Mouse (Mus musculus) testis, postnatal 10 days (tissue): Measurements from ENCODE around the gene Gngt2.

Experiments used
- DNase-seq: peaks from one replicate; pipeline ENCODE4 v3.0.0; 2021; ENCODE audit warnings: low spot score

Gene Gngt2

DNA sequence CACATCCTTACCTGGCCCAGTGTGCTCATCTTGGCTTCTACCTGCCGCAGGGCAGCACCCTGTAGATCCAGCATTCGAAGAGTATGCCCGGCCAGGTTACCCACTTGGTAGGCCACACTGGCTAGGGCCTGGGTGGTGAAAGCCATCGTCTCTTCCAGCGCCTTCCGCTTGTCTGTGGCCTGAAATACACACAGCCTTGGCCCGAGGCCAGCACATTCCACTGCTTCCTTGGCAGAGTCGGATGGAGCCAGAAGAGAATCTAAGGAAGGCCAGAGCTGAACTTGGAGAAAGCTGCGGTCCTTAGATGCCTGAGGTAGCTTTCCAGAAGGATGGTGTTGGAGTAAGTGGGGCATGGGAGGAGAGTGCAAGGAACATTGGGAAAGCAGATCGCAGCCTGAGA is at the start of gene Gngt2:
Gngt2 (plus strand) TSS at position 158 of the 400 bp plus-strand sequence.
- DNase-seq = peak; percentile 92

DNA sequence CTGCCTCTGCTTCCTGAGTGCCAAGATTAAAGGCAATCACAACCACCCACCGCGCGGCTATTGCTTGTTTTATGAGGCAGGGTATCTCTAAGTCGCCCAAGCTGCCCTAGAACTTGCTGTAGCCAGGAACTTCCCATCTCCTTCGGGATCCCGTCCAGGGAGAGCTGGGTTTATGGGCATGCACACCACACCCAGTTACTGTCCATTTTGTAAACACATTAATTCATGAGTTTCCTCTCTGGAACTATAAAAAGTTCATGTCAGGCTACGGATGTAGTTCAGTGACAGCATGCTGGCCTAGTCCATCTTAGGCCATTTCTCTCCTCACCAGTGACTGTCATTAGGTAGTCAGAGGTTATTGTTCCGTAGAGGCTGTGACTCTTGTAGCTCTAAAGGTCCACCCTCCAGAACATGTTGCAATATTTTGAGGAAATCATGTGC is 47.5 kb upstream of the Gngt2 start:
- DNase-seq = no peak

DNA sequence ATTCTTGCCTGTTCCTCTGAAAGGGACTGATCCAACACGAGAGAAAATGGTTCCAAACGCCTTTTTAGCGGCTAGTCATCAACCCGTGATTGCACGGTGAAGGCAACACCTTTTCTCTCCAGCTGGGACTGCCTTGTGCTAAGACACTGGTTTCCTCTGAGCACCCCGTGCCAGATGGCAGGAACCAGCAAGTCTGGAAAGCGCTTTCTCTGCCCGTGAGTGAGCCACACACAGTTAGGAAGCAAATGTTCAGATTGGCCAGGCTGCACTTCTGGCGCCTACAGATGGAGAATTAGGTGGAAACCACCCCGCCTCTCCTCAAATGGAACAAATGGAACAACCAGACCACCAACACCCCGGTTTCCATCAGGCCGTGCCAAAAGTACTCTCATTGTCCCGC is 45.2 kb upstream of the Gngt2 start:
- DNase-seq = no peak

- no peak for DNase-seq
Measured at GRCm38 (mm10) chr11:95792950-95793509, 44.0 kb upstream of the Gngt2 start.

DNA sequence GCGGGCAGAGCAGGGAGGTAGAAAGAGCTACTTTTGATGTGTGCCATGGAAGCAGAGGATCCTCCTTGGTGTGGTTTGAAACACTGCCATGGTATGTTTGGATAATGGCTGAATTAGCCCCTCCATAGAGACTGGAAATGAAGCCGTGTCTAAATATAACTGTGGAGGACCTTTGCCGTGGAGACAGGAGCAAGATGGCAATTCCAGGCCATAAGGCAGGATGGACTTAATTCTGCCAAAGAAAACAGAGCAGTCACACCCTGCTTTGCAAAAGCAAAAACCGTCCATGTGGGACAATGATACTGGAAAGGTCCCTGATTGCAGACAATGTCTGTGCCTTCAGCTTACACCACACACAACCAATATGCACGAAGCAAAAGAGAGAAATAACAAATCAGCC is 42.8 kb upstream of the Gngt2 start:
- no peak for DNase-seq

GRCm38 (mm10) chr11:95795582-95795981 is 41.4 kb upstream of the Gngt2 start:
- no peak for DNase-seq

GRCm38 (mm10) chr11:95805010-95805409 is 32.0 kb upstream of the Gngt2 start:
- DNase-seq = no peak

DNA sequence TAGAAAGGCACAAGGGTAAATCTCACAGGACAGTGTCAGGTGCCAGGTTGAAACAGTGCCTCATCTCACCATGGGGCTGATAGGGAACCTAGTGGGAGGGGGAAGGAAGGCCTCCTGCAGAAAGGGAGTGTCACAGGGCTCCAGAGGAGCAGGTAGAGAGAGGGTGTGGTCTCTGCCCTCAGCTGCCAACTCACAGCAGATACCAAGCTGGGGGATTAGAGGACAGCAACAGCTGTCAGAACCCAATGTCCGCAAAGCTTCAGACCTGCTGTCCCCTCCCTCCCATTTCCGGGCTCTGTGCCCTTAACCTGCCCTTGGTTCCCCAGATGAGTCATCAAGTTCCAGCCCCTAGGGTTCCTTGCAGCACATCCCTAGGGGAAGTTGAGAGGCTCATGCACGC is 31.5 kb upstream of the Gngt2 start:
- no peak for DNase-seq

DNA sequence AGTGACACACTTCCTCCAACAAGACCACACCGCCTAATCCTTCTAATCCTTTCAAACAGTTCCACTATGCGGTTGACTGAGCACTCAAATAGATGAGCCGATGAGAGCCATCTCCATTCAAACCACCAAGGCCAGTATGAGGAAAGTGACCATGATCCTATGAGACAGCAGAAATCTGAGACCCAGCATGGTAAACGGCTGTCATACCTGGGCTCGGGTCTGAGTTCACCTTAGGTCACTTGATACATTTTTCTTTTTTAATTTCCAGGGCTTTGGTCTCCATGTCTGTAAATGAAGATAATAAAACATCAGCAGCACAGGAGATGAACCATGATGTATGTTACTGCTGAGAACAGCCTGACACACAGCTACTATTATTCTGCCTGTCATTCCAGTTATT is 29.1 kb upstream of the Gngt2 start:
- no peak for DNase-seq

DNA sequence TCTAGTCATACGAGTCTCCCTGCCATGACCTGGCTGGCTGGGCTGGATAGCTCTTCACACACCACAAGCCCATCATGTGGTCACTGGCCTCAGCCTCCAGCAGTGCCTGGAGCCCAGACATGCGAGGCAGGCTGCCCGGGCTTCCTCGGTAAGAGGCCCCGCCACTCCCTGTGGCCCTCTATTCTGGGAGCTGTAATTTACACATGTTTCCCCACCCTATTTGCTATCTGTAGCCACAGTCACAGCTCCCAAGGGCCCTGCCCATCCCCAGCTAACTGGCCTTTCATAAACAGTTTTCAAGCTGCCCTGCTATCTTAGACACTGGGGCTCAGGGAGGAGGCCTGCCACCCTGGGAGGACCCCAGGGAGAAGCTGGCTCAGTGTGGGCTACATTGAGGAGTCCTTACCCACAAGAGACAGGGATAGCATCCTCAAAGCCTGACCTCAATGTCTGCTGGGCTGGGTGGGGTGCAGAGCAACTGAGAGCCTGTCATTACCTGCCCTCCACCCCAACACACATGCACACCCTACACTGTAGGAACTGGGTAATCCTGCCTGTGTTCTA is 28.5 kb upstream of the Gngt2 start:
- DNase-seq = no peak

- no peak for DNase-seq
Measured at GRCm38 (mm10) chr11:95809603-95810002, 27.4 kb upstream of the Gngt2 start.

- DNase-seq = no peak
Measured at GRCm38 (mm10) chr11:95810828-95811227, 26.2 kb upstream of the Gngt2 start.

DNA sequence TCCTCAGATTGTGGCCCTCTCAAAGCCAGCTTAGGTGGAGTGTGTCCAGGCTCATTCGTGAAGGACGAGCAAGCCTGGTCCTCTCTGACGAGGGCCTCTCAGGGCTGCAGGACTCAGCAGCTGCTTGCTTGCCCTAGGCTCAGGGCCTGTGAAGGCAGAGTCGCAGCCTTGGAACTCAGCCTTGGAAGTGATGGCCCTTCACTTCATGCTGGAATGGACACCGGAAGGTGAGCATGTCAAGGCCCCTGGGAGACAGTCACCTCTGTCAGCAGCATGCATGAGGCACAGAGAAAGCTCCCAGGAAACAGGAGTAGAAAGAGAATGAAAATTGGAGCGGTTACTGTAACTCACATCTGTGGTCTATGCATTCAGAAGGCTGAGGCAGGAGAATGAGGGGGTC is 25.3 kb upstream of the Gngt2 start:
- no peak for DNase-seq

GRCm38 (mm10) chr11:95812224-95812623 is 24.8 kb upstream of the Gngt2 start:
- DNase-seq = no peak

DNA sequence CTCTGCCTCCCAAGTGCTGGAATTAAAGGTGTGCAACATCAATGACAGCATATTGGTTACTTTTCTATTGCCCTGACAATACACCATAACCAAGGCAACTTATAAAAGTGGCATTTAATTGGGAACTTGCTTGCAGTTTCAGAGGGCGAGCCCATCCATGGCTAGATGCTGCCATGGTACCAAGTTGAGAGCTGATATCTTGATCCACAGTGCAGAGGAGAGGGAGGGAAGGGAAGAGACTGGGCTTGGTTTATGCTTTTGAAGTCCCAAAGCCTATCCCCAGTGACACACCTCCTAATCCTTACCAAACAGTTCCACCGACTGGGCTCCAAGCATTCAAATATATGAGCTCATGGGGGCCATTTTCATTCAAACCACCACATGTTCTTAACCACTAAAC is 22.9 kb upstream of the Gngt2 start:
- DNase-seq = no peak

- no peak for DNase-seq
Measured at GRCm38 (mm10) chr11:95814857-95815256, 22.2 kb upstream of the Gngt2 start.

DNA sequence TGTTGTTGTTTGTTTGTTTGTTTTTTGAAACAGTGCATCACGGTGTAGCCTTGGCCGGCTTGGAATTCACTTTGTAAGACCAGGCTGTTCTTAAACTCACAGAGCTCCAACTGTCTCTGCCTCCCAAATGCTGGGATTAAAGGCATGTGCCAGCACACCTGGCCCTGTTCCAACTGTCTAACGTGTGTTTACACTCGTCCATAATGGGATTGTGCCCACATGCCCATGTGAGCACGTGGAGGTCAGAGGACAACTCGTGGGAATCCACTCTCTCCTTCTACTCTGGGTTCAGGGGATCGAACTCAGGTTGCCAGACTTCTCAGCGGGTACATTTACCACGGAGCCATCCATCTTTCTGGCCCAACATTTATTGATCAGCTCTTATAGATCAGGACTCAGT is 21.6 kb upstream of the Gngt2 start:
- no peak for DNase-seq

DNA sequence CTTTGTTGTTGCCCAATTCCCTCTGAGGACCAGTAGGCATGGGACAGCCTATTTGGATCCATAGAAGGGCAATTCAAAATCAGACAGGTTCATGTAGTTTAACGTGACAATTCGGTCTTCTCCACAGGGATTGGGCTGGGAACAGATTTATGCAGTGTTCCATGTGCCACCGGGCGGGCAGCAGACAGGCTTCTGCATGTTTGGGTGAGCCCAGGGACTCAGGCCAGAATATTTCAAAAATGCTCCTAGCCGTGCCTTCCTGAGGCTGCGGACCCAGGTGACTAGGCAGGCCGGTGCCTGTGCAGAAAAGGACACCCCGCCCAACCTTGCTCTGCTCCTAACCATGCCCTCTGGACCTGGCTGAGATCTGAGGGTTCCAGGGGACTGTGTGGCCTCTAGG is 17.9 kb upstream of the Gngt2 start:
- DNase-seq = no peak

- no peak for DNase-seq
Measured at GRCm38 (mm10) chr11:95821511-95821910, 15.5 kb upstream of the Gngt2 start.

GRCm38 (mm10) chr11:95822437-95822836 is 14.6 kb upstream of the Gngt2 start:
- no peak for DNase-seq

DNA sequence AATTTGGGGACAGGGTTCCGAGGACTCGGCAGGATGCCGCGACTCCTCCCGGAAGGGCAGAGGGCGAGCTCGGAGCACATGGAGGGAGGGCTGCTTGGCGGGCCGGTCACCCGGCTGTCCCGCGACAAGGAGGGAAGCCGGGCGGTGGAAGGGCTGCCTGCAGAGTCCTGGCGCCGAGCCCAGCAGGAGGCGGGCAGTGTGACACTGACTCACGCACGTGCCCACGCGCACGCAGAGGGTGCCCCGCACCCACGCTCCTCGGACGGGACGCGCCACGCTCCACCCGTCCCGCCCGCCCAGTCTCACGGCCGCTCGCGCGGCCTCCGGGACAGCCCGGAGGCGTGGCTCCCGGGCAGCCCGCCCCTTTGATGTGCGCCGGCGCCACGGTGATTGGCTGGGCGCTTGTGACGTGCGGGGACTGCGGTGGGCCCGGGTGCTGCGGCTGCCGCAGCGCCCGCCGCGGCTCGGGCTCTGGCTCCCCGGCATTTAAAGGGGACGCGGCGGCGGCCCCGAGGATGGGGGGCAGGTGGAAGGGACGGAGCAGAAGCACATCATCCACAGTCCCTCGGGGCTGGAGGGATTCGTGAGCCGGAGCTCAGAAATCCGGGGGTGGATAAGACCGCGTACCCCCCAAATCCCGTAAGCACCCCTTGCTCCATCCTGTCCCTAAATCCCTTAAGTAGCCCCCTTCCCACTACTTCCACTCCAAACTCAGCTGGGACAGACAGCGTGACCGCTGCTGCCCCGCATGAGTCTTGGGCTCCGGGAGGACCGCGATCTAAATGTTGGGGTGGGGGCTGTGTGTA is 12.7 kb upstream of the Gngt2 start, which contains the start of gene Phospho1:
Phospho1 (plus strand) TSS at position 429 of the 806 bp plus-strand sequence.
- peak; percentile 94 for DNase-seq

DNA sequence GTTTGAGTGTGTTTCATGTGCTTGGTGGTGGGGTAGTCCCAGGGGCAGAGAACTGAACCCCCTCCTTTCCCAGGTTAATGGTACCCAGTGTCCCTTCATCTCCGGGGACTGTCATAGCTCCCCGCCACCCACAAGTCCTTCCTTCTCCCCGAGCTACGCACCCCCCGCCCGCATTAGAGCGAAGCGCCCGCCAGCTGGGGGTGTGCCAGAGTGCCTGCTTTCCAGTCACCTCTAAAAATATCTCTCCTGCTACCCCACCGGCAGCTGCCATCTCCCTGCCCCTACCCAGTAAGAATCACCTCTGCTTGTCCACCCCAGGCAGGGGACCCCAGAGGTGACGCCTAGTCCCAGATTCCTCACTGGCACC is 12.2 kb upstream of the Gngt2 start:
- DNase-seq = peak; percentile 78

- no peak for DNase-seq
Measured at GRCm38 (mm10) chr11:95825625-95826024, 11.4 kb upstream of the Gngt2 start.
